Mouse (Mus musculus): ENCODE measurements around the gene Smim5.

Smim5 gene

DNA sequence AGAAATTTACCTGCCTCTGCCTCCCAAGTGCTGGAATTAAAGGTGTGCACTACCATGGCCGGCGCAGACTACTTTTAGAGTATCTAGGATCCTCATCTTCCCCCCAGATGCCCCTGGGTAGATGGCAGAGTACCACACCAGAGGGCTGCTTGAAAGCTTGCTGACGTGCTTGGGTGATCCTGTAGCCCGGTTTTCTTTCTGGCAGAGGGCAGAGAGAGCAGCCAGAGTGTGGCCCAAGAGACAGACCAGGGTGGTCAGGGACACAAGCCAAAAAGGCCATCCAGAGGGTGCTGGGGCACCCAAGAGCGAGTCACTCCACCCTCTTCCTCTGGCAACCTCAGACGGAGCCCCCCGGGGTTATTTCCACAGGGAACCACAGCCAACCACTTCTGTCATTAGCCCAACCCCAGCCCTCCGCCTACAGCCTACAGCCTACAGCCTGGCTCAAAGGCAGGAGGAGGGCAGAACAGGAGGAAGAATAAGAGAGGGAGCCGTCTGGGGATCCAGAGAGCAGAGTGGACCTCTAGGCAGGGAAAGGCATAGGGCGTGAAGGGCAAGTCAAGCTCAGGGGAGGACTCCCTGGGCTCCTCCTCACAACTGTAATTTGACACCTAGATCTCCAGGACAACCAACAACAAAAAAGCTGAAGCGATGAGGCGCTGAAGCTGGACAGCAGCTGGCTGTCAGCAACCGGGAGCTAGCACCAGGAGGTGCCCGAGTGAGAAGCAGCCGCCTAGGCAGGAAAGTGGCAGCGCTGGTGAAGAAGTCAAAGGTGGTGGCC, at the start of gene Smim5:
Gene Smim5, plus strand, starts transcription at position 481 of the 781 bp plus-strand sequence.
- DNase-seq (ENCODE audit: low read depth, low spot score) = peak; percentile 80

DNA sequence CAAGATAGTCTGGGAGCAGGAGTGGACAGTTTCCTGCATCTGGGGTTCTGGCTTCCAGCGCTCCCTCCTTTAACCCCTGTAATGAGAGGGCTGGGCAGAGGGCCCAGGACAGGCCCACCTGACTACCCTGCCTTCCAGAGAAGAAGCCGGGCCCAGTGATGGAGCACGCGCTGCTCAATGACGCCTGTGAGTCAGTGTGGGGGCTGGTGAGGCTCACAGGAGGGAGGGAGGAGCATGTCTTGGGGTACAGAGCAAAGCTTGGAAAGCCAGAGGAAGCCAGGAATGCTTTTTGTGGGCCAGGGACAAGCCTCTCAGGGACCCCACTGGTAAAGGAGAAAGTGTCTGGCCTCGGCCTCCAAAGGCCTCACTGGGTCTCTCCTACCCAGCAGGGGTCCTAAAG, 45.1 kb upstream of the Smim5 start:
- no peak for DNase-seq (ENCODE audit: low read depth, low spot score)

DNA sequence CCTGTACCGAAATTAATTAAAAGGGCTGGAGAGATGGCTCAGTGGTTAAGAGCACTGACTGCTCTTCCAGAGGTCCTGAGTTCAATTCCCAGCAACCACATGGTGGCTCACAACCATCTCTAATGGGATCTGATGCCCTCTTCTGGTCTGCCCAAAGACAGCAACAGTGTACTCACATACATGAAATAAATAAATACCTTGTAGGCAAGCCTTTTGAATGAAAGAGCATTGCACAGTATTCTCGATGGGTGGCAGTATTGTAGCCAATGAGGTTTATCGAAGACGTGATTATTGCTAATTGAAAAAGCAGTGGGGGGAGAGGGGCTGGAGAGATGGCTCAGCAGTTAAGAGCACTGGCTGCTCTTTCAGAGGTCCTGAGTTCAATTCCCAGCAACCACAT, 42.6 kb upstream of the Smim5 start:
- DNase-seq (ENCODE audit: low read depth, low spot score) = peak; percentile 56

DNA sequence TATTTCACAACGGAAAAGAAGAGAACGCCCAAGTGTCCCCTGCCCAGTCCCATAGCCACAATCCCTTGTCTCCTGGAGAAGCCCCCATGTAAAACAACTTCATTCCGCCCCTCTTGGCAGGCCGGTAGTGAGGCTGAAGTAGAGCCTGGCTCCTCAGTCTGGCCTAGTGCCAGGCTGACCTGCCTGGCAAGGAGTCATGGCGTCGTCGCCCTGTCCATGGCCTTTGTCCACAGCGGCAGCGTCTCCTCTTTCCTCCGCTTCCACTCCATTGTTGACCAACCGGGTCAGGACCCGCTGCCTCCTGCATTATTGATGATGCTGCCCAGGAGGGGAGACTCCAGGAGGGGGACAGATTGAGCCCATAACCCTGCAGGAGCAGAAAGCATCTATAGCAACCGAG, 41.8 kb upstream of the Smim5 start:
- no peak for DNase-seq (ENCODE audit: low read depth, low spot score)

DNA sequence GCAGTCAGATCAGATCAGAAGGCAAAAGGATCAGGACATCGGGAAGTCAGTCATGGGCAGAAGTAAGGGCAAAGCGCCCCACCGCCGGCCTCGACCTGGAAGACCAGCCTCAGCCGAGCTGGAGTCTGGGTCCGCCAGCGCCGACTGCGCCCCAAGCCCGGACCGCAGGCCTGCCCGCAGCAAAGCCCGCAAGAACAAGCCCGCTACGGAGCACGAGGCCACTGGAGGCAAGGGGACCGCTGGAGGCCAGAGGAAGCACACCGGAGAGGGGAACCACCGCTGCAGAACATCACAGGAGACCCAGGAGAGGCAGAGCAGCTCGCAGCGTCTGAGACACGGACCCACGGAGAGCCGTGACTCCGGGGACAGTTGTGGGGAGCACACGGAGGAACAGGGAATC, 41.4 kb upstream of the Smim5 start, which contains the start of gene Myo15b:
Gene Myo15b, plus strand, starts transcription at position 53 of the 400 bp plus-strand sequence.
- no peak for DNase-seq (ENCODE audit: low read depth, low spot score)

DNA sequence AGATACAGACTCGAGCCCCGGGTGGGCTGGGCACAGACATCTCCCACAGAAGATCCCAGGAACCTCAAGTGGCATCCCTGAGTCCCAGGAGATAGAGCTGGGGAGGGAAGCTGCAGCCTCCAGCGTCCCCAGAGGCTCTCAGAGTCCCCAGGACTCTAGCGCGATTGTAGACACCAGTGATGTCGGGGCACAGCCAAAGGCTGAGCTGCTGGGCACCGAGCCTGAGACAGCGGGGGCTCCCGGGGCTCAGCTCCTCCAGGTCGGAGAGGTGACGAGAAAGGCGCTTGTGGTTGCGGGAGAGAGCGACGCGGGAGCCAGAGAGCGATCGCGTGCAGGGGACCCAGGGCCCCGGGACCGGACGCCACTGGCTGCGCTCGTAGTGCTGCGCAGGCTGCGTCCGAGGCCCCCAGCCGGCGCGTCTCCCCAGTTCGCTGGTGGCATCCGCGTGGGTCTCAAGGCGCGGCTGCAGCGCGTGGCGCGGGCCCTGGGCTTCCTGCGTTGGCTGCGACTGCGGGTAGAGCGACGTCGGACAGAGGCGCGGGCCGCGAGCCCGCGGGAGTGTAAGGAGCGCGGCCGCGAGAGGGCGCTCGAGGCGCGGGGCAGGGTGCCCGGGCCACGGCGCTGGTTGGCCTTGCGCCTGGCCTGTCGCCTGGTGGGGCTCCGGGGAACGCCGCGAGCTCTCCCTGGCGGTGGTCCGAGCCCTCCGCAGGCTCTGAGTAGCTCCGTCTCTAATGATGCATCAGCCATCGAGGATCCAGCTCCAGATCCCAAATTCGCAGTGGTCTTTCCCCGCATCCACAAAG, 40.4 kb upstream of the Smim5 start:
- DNase-seq (ENCODE audit: low read depth, low spot score) = peak; percentile 89

DNA sequence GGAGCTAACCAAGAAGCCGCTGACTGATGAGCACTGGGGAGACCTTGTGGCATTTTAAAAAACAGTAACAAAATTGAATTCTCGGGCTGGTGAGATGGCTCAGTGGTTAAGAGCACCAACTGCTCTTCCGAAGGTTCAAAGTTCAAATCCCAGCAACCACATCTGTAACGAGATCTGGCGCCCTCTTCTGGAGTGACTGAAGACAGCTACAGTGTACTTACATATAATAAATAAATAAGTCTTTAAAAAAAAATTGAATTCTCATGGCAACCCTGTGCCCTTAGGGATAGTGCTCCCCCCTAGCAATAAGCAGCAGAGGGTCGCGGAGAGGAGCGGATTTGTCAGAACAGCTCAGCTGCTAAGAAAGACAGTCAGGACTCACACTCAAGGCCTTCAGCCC, 35.9 kb upstream of the Smim5 start:
- no peak for DNase-seq (ENCODE audit: low read depth, low spot score)

DNA sequence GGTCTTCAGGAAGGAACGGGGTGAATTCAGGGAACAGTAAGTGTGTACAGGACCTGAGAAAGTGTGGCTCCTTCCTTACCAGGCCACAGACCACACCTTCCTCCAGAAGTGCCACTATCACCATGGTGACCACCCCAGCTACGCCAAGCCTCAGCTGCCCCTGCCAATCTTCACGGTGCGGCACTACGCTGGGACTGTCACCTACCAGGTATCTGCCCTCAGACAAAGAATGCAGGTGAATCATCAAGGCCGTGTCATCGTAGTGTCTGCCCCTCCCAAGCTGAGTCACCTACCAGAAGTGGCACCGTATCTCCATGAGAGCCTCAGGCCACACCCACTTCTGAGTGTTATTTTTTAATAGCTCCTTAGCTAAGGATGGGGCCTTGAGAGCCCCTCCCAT, 30.4 kb upstream of the Smim5 start:
- no peak for DNase-seq (ENCODE audit: low read depth, low spot score)

DNA sequence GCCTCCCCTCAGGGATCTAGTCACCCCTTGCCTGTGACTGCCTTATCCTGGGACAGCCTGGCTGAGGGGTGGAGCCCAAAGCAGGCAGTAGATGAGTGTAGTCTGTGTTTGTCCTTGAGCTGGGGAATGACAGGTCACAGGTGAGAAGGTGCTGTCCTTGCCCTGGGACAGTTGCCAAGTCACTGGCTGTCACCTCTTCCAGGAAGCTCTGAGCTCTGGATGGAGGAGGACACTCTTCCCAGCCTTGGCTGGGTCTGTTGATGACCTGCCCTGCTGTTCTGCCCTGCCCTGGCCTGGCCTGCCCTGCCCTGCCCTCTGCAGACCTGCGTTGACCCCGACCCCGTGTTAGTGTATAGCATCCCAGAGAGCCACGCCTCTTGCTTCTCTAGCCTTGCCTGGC, 27.3 kb upstream of the Smim5 start:
- DNase-seq (ENCODE audit: low read depth, low spot score) = no peak

DNA sequence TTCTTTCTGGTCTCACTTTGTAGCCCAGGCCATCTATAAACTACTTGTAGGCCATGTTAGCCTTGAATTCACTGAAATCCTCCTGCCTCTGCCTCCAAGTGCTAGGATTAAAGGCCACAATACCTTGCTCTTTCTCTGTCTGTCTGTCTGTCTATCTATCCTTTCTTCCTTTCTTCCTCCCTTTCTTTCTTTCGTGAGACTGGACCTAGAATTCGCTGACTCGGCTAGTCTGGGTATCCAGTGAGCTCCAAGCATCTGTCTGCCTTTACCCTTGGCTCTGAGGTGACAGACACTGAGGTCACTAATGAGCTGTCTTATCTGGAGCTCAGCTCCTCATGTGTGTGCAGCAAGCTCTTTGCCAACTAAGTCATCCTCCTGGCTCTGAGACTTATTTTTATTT, 23.8 kb upstream of the Smim5 start:
- no peak for DNase-seq (ENCODE audit: low read depth, low spot score)

DNA sequence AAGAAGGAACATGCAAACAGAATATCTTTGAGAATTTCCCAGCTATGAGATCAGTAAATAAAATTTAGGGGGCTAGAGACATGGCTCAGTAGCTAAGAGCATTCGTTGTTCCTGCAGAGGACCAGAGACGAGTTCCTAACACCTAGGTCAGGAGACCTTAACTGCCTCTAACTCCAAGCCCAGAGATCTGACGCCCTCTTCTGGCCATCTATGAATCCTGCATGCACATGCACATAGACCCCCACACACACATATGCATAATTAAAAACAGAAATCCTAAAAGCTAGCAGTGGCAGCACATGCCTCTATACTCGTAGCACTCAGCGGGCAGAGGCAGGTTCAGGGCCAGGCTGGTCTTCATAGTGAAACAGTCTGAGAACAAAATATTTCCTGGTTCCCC, 23.3 kb upstream of the Smim5 start:
- peak; percentile 53 for DNase-seq (ENCODE audit: low read depth, low spot score)

DNA sequence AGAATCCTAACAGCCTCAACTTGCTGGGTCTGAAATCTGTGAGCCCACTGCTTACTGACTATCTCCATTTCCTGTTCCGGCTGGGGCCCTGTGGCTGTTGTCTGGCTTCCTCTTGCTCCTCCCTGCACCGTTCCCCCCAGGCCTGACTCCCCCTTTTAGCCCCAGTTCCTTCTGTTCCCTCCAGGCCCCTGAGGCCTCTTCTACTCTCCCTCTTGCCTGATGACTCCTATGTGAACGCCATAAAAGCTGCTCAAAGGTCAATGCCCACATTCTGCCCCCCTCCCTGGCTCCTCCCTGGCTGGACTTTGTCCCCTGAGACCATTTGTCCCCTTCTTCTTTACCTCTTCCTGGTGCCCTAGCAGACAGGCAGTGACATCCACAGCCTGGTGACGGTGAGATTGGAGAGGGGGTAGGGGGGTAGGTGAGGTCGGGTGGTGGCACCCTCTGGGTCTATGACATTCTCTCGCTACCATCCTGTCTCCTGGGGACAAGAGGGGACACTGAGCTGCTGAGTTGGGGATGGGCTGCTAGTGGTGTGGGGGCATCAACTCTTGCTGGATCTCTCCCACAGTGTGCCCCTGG, 22.5 kb upstream of the Smim5 start:
- no peak for DNase-seq (ENCODE audit: low read depth, low spot score)

DNA sequence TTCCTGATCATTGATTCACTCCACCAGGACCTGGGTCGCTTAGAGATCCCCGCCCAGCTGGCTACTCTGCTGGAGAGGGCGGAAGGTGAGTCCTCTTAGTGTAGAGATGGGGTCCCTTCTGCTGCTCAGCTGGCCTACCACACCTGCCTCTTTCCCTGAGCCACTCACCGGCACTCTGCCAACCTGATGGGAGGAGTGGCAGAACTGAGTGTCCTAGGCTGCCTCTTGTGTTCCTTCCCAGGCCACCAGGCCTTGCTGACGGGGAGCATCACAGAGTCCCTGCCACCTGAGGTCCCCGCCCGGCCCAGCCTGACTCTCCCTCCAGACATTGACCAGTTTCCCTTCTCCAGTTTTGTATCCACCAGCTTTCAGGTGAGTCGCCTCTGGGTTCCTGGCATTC, 21.7 kb upstream of the Smim5 start:
- no peak for DNase-seq (ENCODE audit: low read depth, low spot score)

DNA sequence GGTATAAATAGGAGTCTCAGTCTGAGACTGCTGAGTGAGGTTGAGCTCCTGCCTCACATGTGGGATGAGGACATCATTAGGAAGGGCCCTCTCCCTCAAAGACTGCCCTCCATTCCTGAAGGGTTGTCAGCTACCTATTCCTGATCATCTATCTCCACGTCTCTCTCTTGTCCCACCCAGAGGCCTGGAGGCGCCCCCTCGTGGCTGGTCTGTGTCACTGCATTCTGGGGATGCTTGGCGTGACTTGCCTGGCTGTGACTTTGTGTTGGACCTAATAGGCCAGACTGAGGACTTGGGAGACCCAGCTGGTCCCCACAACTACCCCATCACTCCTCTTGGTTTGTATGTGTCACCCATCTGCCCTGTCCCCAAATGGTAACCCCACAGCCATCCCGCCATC, 18.8 kb upstream of the Smim5 start:
- DNase-seq (ENCODE audit: low read depth, low spot score) = peak; percentile 73

DNA sequence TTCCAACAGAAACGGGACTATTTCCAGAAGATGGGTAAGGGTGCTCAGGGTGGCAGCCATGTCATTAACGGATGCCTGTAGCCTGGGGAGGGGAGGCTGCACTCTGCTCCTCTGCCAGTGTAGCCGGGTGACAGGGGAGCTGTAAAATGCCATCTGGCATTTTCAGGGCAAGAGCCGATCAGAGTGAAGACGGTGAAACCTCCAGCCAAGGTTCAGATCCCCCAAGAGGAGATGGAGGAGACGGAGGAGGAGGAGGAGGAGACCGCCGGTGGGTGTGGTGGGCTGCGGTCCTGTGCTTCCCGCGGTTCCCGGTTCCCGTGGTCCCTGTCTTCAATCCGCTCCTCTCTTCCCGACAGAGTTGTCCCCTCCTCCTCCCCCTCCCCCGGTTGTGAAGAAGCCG, 16.5 kb upstream of the Smim5 start:
- DNase-seq (ENCODE audit: low read depth, low spot score) = no peak

DNA sequence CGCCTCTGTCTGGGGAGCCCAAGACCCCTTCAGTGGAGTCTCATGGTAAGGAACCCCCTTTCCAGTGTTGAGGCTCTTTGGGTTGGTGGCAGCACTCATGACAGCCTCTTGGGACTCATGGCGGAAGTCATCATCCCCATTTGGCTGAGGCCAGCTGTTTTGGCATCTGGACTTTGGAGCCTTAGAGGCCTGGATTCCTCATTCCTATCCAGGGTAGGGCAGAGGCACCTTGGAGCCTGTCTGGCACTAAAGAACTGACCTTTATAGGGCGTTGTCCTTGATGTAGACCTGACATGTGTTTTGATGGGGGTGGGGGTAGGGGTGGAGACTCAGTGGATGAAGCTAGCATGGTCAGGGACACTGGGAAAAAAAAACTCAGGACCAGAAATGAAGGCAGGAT, 15.4 kb upstream of the Smim5 start:
- DNase-seq (ENCODE audit: low read depth, low spot score) = peak; percentile 62

DNA sequence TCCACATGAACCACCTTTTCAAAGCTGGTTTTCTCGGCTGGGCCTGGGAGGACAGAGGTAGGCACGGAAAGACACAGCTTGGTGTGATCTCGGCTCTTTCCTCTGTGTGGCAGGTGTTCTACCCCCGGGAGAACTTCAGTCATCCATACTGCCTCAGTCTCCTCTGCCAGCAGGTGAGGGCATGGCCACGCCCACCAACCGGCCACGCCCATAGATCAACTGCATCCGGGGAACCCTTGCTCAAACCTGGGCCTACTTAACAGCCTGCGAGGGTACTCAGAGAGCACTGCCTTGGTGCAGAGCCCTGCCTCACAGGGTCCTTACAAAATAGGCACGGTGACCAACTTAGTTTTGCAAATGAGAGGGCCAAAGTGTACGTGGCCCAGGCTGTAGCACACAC, 14.5 kb upstream of the Smim5 start:
- peak; percentile 75 for DNase-seq (ENCODE audit: low read depth, low spot score)

DNA sequence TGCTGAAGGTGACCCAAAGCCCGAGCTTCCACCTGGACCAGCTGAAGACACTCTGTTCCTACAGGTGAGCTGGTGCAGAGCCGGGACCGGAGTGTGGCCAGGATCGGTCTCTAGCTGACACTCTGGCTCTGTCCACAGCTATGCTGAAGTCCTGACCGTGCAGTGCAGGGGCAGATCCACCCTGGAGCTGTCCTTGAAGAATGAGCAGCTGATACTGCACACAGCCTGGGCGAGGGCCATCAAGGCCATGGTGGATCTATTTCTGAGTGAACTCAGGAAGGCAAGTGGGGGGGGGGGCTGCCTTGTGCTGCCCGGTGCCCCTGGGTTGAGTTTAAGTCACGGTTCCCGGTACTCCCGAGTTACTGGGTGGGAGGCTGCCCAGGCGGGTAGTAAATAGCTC, 13.3 kb upstream of the Smim5 start:
- no peak for DNase-seq (ENCODE audit: low read depth, low spot score)

DNA sequence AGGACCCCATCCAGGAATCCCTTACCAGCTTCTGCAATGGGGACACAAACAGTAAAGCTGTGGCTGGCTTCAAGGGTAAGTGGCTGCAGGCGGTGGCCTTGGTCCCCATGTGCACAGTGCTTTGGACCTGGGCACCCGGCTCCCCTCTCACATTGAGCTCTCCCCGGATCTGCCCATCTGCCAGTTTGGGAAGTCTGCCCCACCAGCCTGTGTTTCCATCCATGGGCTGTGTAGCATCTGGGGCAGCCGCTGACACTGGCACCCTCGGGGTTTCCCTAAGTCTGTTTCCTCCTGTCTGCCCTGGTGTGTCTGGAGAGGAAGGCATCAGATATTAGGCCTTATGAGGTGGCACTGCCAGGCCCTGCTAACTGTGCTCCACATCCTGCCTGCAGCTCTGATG, 11.7 kb upstream of the Smim5 start:
- DNase-seq (ENCODE audit: low read depth, low spot score) = no peak

DNA sequence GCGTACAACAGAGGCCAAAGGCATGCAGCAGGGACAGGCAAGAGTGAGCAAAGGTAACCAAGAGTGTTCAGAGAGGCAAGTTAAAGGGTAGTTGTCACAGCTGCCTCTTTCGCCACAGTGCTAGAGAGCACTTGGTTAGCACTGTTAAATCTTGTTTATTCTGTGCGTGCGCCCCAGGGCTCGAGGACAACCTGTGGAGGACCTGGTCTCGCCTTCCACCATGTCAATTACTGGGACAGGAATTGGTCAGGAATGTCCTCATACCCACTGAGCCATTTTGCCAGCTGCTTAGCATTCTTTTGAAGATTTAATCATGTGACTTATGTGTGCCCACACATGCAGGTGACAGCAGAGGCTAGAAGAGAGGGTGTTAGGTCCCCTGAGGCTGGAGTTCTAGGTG, 10.6 kb upstream of the Smim5 start:
- no peak for DNase-seq (ENCODE audit: low read depth, low spot score)

DNA sequence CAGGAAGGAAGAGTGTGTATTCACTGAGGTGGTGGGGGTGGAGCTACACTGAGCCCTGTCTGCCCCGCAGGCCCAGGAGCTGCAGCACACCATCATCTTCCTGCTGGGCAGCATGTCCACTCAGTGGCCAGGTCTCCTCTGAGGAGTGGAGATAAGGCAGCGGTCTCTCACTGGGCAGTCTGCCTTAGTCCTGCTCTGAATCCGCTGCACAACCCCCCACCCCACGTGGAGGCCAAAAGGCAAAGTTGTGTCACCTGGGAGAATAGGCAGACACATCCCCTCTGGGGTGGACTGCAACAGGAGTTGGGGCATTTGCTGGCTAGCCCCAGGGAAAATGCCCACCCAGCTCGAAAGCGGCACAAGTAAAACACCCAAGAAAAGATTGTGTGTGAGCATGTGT, 7.6 kb upstream of the Smim5 start:
- no peak for DNase-seq (ENCODE audit: low read depth, low spot score)

DNA sequence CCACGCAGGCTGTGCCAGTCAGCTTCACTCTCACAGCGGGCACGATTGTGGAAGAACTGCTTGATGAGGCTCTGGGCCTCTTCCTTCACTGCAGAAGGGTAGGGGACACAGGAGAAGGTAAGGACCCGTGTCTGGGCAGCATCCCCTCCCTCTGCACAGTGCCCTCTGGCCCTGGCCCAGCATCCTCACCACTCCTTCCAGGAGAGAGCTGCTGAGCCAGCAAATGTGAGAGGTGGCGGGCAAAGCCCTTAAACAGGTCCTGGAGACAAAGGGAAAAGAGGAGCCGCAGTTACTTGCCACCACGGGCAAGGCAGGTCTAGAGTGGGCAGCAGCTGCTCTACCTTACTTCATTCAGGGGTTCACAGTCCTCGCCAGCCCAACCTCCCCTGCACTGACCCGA, 6.7 kb upstream of the Smim5 start:
- DNase-seq (ENCODE audit: low read depth, low spot score) = no peak
